Mouse (Mus musculus): ENCODE results near the gene Sox5. TPM values are rescaled to one million over a fixed set of nuclear protein-coding genes. Genes with fewer than 3 reads are reported as not detected.

Gene Sox5
- polyA plus RNA-seq, 1 experiment from 2014 or later, result 61.5 TPM

DNA sequence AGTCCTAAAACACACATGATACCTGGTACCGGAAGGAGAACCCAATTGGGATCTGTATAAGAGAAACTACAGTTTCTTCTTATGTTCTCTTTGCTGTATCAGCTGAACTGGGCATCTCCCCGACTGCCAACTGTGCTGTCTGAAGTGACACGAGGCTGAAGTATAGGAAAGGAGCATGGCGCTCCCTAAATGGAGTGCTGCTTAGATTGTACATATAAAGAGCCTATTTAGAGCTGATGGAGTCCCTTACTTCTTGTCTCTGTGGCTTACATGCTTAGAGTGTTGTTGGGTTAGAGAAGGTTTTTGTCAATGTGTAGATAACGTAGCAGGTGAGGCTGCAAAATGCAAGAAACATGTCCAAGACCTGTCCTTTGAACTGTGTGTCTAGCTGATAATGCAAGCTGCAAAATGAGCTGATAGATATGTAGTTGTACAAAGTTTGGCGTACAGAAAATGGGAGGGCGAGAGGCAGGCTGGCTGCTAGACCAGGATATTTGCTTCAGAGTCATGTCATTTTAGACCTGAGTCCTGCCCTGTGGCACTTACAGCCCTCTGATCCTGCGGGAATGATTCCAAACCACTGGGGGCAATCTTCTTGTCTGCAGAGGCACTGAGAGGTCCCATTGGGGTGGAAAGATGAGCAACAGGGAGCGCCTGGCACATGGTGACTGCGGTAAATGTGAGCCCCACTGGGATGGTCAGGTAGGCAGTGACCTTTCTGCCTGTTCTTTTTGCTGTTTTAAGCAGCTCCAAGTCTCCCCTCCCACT, 937.7 kb downstream of the Sox5 start:
- Histone ChIP-seq H3K4me2 (ENCODE audit: low read depth, low read length, severe bottlenecking) (no peak overlapping the region), H3K9me3 (ENCODE audit: control insufficient read depth, low read length) (no peaks in the 10 kb centered on the region), H3K27ac (ENCODE audit: low read depth, low read length) (no peak overlapping the region), H3K4me1 (replicated peaks; ENCODE audit: control insufficient read depth, insufficient read depth, low read length) (no peaks in the 10 kb centered on the region), H3K36me3 (ENCODE audit: control insufficient read depth, insufficient read depth, low read length) (no peaks in the 10 kb centered on the region), H3K27me3 (ENCODE audit: control insufficient read depth, insufficient read depth, low read length) (no peaks in the 10 kb centered on the region), H3K9ac (ENCODE audit: low read length) (no peak overlapping the region), H3K4me3 (ENCODE audit: low read depth, low read length) (no peak overlapping the region)
- ATAC-seq (replicated peaks; ENCODE audit: low FRiP score), result no peak
- DNase-seq (ENCODE audit: low spot score), result no peak
- WGBS, result 93% methylated on average over 10 of the region's 10 CpGs

DNA sequence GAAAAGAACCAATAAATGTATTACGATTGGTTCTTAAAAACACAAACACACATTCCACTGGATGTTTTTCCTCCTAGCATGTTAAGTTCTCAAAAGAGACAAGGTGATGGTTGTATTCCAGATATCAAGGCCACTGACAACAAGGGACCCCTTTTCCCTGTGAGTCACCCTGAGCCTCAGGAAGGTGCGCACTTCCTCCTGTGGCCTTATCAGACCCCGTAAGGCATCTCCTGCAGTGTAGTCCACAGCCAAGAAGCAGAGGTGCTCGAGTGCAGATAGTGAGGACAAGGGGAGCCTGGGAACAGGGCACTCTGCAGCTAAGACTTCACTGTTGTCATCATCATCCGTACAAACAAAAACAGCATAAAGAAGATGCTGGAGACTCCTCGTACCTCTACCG, 939.8 kb downstream of the Sox5 start:
- 89% methylated on average over 7 of the region's 7 CpGs for WGBS
- no peak overlapping the region for H3K9ac ChIP-seq (ENCODE audit: low read length)
- H3K4me3 ChIP-seq (ENCODE audit: low read depth, low read length), result no peak overlapping the region
- H3K4me2 ChIP-seq (ENCODE audit: low read depth, low read length, severe bottlenecking), result no peak overlapping the region
- H3K4me1 ChIP-seq (replicated peaks; ENCODE audit: control insufficient read depth, insufficient read depth, low read length), result no peaks in the 10 kb centered on the region
- no peaks in the 10 kb centered on the region for H3K9me3 ChIP-seq (ENCODE audit: control insufficient read depth, low read length)
- H3K36me3 ChIP-seq (ENCODE audit: control insufficient read depth, insufficient read depth, low read length), result no peaks in the 10 kb centered on the region
- H3K27ac ChIP-seq (ENCODE audit: low read depth, low read length), result no peak overlapping the region
- H3K27me3 ChIP-seq (ENCODE audit: control insufficient read depth, insufficient read depth, low read length), result no peaks in the 10 kb centered on the region
- DNase-seq (ENCODE audit: low spot score), result no peak
- ATAC-seq (replicated peaks; ENCODE audit: low FRiP score), result no peak

DNA sequence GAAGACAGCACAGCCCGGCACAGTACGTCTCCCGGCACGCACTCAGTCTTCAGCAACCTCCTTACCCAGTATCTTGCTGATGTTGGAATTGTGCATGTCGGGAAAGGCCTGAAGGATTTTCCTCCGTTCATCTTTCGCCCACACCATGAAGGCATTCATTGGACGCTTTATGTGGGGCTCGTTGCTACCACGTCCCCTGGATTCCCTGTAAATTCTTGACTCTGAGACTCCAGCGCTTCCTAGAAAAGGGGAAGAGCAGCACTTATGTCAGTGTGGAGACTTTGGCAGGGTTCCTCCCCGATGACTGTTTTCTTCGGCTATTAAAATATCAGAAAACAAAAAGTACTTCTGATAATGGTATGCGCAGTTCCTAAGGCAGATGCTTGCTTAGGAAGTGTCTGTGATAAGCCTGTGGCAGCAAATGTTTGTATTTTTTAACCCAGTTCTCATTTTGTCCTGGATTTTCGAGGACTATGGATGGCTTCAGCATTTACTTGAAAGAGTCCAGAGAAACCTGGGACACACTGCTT, 940.6 kb downstream of the Sox5 start:
- no peak overlapping the region for H3K9ac ChIP-seq (ENCODE audit: low read length)
- H3K27ac ChIP-seq (ENCODE audit: low read depth, low read length), result no peak overlapping the region
- no peak overlapping the region for H3K4me2 ChIP-seq (ENCODE audit: low read depth, low read length, severe bottlenecking)
- WGBS, result 93% methylated on average over 15 of the region's 15 CpGs
- DNase-seq (ENCODE audit: low spot score) (no peak), ATAC-seq (replicated peaks; ENCODE audit: low FRiP score) (no peak)
- no peaks in the 10 kb centered on the region for H3K4me1 ChIP-seq (replicated peaks; ENCODE audit: control insufficient read depth, insufficient read depth, low read length)
- no peaks in the 10 kb centered on the region for H3K27me3 ChIP-seq (ENCODE audit: control insufficient read depth, insufficient read depth, low read length)
- H3K4me3 ChIP-seq (ENCODE audit: low read depth, low read length), result no peak overlapping the region
- no peaks in the 10 kb centered on the region for H3K9me3 ChIP-seq (ENCODE audit: control insufficient read depth, low read length)
- no peaks in the 10 kb centered on the region for H3K36me3 ChIP-seq (ENCODE audit: control insufficient read depth, insufficient read depth, low read length)

DNA sequence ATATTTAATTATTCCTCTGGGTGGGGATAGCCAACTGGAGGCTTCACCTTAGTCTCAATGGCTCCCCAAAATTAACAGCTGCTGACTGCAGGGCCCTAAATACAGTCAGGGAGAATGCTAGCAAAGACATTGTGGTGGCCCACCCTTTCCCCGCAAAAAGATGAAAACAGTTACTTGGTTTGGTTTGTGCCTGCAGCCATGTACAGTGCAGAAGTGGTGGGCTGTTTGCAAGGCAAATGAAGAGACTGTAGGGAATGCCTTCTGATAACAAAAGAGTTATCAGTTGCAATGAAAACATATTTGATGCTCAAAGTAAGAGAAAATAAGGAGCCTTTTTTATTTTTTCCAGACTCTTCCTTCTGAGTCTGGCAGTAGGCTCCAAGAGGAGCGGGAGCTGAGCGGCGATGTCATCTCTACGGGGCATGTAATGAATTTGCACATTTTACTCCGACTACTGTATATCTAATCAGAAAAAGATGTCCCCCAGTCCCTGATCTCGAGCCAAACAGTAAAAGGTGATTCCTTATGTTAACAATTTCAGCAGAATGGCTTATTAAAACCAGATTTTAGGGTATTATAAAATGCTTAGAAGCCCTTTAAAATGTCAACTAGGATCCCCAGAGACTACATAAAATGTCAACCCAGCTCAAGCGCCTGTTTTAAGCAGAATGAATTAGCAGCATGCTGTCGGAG, 943.2 kb downstream of the Sox5 start:
- WGBS, result 88% methylated on average over 9 of the region's 9 CpGs
- Histone ChIP-seq H3K4me3 (ENCODE audit: low read depth, low read length) (no peak overlapping the region), H3K9me3 (ENCODE audit: control insufficient read depth, low read length) (no peaks in the 10 kb centered on the region), H3K4me1 (replicated peaks; ENCODE audit: control insufficient read depth, insufficient read depth, low read length) (no peaks in the 10 kb centered on the region), H3K4me2 (ENCODE audit: low read depth, low read length, severe bottlenecking) (no peak overlapping the region), H3K27me3 (ENCODE audit: control insufficient read depth, insufficient read depth, low read length) (no peaks in the 10 kb centered on the region), H3K36me3 (ENCODE audit: control insufficient read depth, insufficient read depth, low read length) (no peaks in the 10 kb centered on the region; the same call in 1 of the 2 replicates), H3K27ac (ENCODE audit: low read depth, low read length) (no peak overlapping the region), H3K9ac (ENCODE audit: low read length) (no peak overlapping the region)
- DNase-seq (ENCODE audit: low spot score), result no peak
- ATAC-seq (replicated peaks; ENCODE audit: low FRiP score), result no peak

DNA sequence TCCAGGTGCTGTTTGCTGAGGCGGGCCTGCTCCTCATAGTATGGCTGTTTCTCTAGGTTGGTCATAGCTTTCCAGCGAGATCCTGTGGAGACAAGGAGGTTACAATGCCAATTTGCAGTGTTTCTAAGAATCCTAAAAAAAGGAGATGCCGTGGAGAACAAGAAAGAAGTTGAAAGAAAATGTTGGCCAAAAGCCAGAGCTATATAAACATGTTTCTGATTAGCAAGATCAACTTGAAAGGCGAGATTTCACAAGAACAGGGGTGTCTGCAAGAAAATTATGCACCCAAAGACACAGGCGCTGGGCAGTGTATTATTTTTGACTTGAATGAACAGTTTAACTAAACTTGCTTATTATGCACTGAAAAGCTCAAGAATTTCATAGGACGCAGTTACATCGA, 946.4 kb downstream of the Sox5 start:
- WGBS, result 87% methylated on average over 7 of the region's 7 CpGs
- Histone ChIP-seq H3K36me3 (ENCODE audit: control insufficient read depth, insufficient read depth, low read length) (no peaks in the 10 kb centered on the region; the same call in 1 of the 2 replicates), H3K4me2 (ENCODE audit: low read depth, low read length, severe bottlenecking) (no peak overlapping the region), H3K27me3 (ENCODE audit: control insufficient read depth, insufficient read depth, low read length) (no peaks in the 10 kb centered on the region), H3K9ac (ENCODE audit: low read length) (no peak overlapping the region), H3K27ac (ENCODE audit: low read depth, low read length) (no peak overlapping the region), H3K4me1 (replicated peaks; ENCODE audit: control insufficient read depth, insufficient read depth, low read length) (no peaks in the 10 kb centered on the region), H3K9me3 (ENCODE audit: control insufficient read depth, low read length) (no peaks in the 10 kb centered on the region), H3K4me3 (ENCODE audit: low read depth, low read length) (no peak overlapping the region)
- ATAC-seq (replicated peaks; ENCODE audit: low FRiP score) (no peak), DNase-seq (ENCODE audit: low spot score) (no peak)

GRCm38 (mm10) chr6:143833986-143834385, 947.8 kb downstream of the Sox5 start:
- Histone ChIP-seq H3K4me2 (ENCODE audit: low read depth, low read length, severe bottlenecking) (no peak overlapping the region), H3K4me3 (ENCODE audit: low read depth, low read length) (no peak overlapping the region), H3K9ac (ENCODE audit: low read length) (no peak overlapping the region), H3K27ac (ENCODE audit: low read depth, low read length) (no peak overlapping the region), H3K27me3 (ENCODE audit: control insufficient read depth, insufficient read depth, low read length) (no peaks in the 10 kb centered on the region), H3K9me3 (ENCODE audit: control insufficient read depth, low read length) (no peaks in the 10 kb centered on the region), H3K4me1 (replicated peaks; ENCODE audit: control insufficient read depth, insufficient read depth, low read length) (no peaks in the 10 kb centered on the region), H3K36me3 (ENCODE audit: control insufficient read depth, insufficient read depth, low read length) (no peaks in the 10 kb centered on the region; the same call in 1 of the 2 replicates)
- no peak for ATAC-seq (replicated peaks; ENCODE audit: low FRiP score)
- 93% methylated on average over 3 of the region's 3 CpGs for WGBS
- no peak for DNase-seq (ENCODE audit: low spot score)

DNA sequence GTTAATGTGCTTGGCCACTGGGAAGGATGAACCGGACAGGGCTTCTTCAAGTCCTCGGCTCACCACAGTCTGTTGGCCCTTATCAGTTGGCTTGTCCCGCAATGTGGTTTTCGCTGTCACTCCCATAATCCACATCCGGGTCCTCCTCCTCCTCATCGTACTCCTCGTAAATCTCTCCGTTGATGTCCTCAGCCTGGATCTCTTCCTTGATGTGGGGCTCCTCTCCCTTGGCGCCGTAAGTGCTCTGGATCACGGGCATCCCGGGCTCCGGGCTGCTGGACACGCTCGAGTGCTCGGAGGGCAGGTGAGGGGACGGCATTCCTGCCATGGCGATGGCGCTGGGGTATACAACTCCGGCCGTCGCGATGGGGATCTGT, 948.6 kb downstream of the Sox5 start:
- Histone ChIP-seq H3K9me3 (ENCODE audit: control insufficient read depth, low read length) (no peaks in the 10 kb centered on the region), H3K36me3 (ENCODE audit: control insufficient read depth, insufficient read depth, low read length) (no peaks in the 10 kb centered on the region; the same call in 1 of the 2 replicates), H3K4me1 (replicated peaks; ENCODE audit: control insufficient read depth, insufficient read depth, low read length) (no peaks in the 10 kb centered on the region), H3K27ac (ENCODE audit: low read depth, low read length) (no peak overlapping the region), H3K9ac (ENCODE audit: low read length) (no peak overlapping the region), H3K27me3 (ENCODE audit: control insufficient read depth, insufficient read depth, low read length) (no peaks in the 10 kb centered on the region), H3K4me3 (ENCODE audit: low read depth, low read length) (no peak overlapping the region), H3K4me2 (ENCODE audit: low read depth, low read length, severe bottlenecking) (no peak overlapping the region)
- no peak for DNase-seq (ENCODE audit: low spot score)
- 97% methylated on average over 23 of the region's 23 CpGs for WGBS
- ATAC-seq (replicated peaks; ENCODE audit: low FRiP score), result no peak

GRCm38 (mm10) chr6:143832483-143833181, 949.1 kb downstream of the Sox5 start:
- WGBS, result 87% methylated on average over 12 of the region's 12 CpGs
- no peaks in the 10 kb centered on the region for H3K4me1 ChIP-seq (replicated peaks; ENCODE audit: control insufficient read depth, insufficient read depth, low read length)
- no peak overlapping the region for H3K4me3 ChIP-seq (ENCODE audit: low read depth, low read length)
- ATAC-seq (replicated peaks; ENCODE audit: low FRiP score) (no peak), DNase-seq (ENCODE audit: low spot score) (no peak)
- no peaks in the 10 kb centered on the region for H3K27me3 ChIP-seq (ENCODE audit: control insufficient read depth, insufficient read depth, low read length)
- H3K4me2 ChIP-seq (ENCODE audit: low read depth, low read length, severe bottlenecking), result no peak overlapping the region
- H3K9me3 ChIP-seq (ENCODE audit: control insufficient read depth, low read length), result no peaks in the 10 kb centered on the region
- no peak overlapping the region for H3K9ac ChIP-seq (ENCODE audit: low read length)
- no peak overlapping the region for H3K27ac ChIP-seq (ENCODE audit: low read depth, low read length)
- H3K36me3 ChIP-seq (ENCODE audit: control insufficient read depth, insufficient read depth, low read length), result no peaks in the 10 kb centered on the region; the same call in 1 of the 2 replicates

Measured in forebrain, embryonic 11.5 days (tissue).